Mouse (Mus musculus) olfactory bulb, adult 2 months (tissue): ENCODE measurements around the gene Wbp11.

Source experiments
- CTCF ChIP-seq: fragments of 200-500 bp; IDR thresholded peaks from 2 replicates; pipeline ENCODE4 v1.5.1; 2012; ENCODE audit warnings: low read depth, mild to moderate bottlenecking, low read length, moderate library complexity; ENCODE audit not compliant: insufficient read depth
- POLR2A ChIP-seq: fragments of 200-500 bp; IDR thresholded peaks from 2 replicates; pipeline ENCODE4 v1.6.1; 2012; ENCODE audit warnings: mild to moderate bottlenecking, low read depth, low read length, moderate library complexity; ENCODE audit not compliant: insufficient read depth

DNA sequence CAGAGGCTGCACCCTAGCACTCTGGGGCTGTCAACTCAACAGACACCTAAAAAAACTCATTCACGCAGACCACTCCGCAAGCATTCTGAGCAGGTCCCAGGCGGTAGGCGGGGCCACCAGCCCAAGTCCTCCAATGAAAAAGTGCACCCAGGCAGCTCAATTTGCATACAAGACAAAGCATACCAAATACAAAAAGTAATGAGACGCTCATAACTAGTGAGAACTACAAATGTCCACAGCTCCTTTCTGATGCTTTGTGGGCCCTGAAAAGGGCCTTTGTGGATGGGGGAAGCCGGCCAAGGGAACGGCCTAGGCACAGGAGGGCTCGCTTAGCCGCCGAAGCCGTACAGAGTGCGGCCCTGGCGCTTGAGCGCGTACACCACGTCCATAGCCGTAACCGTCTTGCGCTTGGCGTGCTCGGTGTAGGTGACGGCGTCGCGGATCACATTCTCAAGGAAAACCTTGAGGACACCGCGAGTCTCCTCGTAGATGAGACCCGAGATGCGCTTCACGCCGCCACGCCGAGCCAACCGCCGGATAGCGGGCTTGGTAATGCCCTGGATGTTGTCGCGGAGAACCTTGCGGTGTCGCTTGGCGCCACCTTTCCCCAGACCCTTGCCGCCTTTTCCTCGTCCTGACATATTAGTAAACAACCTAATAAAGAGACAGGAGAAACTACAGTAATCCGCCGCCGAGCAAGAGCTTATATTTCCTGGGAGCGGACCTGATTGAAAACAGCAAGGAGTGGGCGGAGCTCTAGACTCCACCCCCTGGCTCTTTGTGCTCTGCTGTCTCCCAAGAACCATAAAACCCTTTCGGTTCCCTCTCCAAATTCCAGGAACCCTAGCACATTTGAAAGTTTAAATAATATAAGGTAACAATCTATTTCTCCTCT lies 24.0 kb downstream of the Wbp11 start, which contains the start of gene Hist4h4:
- TF ChIP-seq POLR2A, result peak; percentile 89
- TF ChIP-seq CTCF, result no peak
